Mouse (Mus musculus) bone marrow, adult 2 months (tissue): ENCODE results near the gene Gadl1.

Source experiments
- CTCF ChIP-seq: fragments of 200-500 bp; IDR thresholded peaks from 2 replicates; pipeline ENCODE4 v1.5.1; 2011; ENCODE audit warnings: low read length, control low read depth; ENCODE audit not compliant: control insufficient read depth, insufficient read depth
- POLR2A ChIP-seq: fragments of 200-500 bp; IDR thresholded peaks from 2 replicates; pipeline ENCODE4 v1.6.1; 2011; ENCODE audit warnings: low read depth, mild to moderate bottlenecking, control low read depth, low read length, borderline replicate concordance; ENCODE audit not compliant: control insufficient read depth

DNA sequence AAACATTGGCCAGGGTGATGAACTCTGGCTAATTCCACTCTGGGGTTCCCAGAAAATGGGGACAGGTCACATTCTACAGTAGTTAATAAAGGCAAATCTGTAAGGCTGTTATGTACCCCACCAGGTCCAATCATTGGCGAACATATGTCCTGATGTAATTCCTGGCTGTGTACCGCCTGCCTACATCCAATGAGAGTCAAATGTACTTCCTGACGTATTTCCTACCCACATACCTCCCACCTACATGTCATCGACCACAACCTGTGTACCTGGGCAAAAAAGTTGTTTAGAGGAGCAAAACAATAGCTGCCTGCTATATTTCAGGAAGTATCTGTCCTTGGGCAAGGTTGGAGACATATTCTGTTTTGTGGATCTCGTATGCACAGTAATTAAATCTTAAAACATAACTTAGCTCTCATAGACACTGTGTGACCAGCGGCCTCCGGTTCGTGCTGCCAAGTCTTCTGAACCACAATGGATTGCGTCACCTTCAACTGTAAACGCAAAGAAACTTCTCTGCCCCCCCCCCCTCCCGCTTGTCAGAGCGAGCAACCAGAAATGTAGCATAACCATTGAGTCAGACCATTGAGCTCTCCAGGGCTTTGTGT, 175.2 kb downstream of the Gadl1 start:
- no peak for TF ChIP-seq CTCF
- no peak for TF ChIP-seq POLR2A
